In the genomic region with DNA sequence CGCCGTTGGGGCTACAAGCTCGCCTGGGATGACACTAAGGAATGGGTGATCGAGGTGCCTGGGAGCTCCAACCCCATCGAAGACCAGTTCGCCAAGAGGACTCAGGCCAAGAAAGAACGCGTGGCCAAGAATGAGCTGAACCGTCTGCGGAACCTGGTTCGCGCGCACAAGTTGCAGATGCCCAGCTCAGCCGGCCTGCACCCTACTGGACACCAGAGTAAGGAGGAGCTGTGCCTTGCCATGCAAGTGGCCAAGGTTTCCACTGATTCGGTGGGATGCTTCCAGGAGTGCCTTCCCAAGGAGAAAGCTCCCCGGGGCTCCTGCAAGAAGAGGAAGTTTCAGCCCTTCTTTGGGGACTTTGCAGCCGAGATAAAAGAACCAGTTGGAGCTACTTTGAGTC, we compare ENCODE assay signal across 19 mouse cellular contexts. TPM values are rescaled to one million over a fixed set of nuclear protein-coding genes. Genes with fewer than 3 reads are reported as not detected.
DNase-seq lines count a peak whose midpoint lies in the region; ATAC-seq lines count a peak whose summit lies in the region.
"Not testable (repeated sequence)": the region's sequence is repeated elsewhere in the genome, so short reads cannot be mapped to it uniquely, and the experiment has no call there.
"Had no signal": no experiment of that assay in that cellular context is flagged by ENCODE, and none has a peak within 500 bp of the region (broad histone marks: within the 10 kb centered on the region; RNA-seq: fewer than 3 reads in every experiment).

No protein-coding gene starts in this region.

- H3K9me3 ChIP-seq in forebrain, embryonic 13.5 days (replicated peaks); heart, embryonic 14.5 days (ENCODE audit: control insufficient read depth, low read length); hindbrain, embryonic 15.5 days; limb, embryonic 10.5 days (replicated peaks); midbrain, embryonic 10.5 days (replicated peaks); stomach, embryonic 14.5 days (ENCODE audit: control insufficient read depth, low read depth, low read length): not testable (repeated sequence)

- ATAC-seq in forebrain, embryonic 13.5 days = peak; percentile 33; the same call in 1 of the 2 replicates
- peak; percentile 31; the same call in 1 of the 2 replicates for ATAC-seq in heart, embryonic 14.5 days (ENCODE audit: insufficient number of reproducible peaks, insufficient read depth, low FRiP score, low read depth)
- ATAC-seq in hindbrain, embryonic 15.5 days (ENCODE audit: low FRiP score, low read depth) = 0 out of 2 replicates have a peak, but pooled peaks have one; percentile 34
- ATAC-seq in monocyte, adult 5-6 weeks (replicated peaks; ENCODE audit: insufficient number of reproducible peaks, low FRiP score, low TSS enrichment, poor library complexity, severe bottlenecking) = peak; percentile 43; the same call in 1 of the 2 replicates
- not testable (repeated sequence) for ATAC-seq in stomach, embryonic 14.5 days (ENCODE audit: insufficient number of reproducible peaks, insufficient read depth, low FRiP score, low read depth)

- not testable (repeated sequence) for H3K27me3 ChIP-seq in forebrain, embryonic 13.5 days; heart, embryonic 14.5 days (ENCODE audit: control insufficient read depth, insufficient read depth, low read length); hindbrain, embryonic 15.5 days; midbrain, embryonic 10.5 days (ENCODE audit: low read depth, poor library complexity, severe bottlenecking); stomach, embryonic 14.5 days (ENCODE audit: control insufficient read depth, insufficient read depth, low read length)
- peaks cover 12% of the 10 kb centered on the region for H3K27me3 ChIP-seq in limb, embryonic 10.5 days (ENCODE audit: low read depth, poor library complexity, severe bottlenecking)

- not testable (repeated sequence) for H3K4me1 ChIP-seq in forebrain, embryonic 13.5 days; heart, embryonic 14.5 days (ENCODE audit: control insufficient read depth in 2 of 2, insufficient read depth in 2 of 2, low read length in 2 of 2); hindbrain, embryonic 15.5 days (replicated peaks); limb, embryonic 10.5 days; midbrain, embryonic 10.5 days; stomach, embryonic 14.5 days (ENCODE audit: control insufficient read depth, insufficient read depth, low read length)

- peak; percentile 3 to 5 for DNase-seq in cerebellum, postnatal 14 days
- not testable (repeated sequence) for DNase-seq in limb, embryonic 10.5 days (ENCODE audit: low spot score); midbrain, embryonic 10.5 days (ENCODE audit: low spot score)

- H3K36me3 ChIP-seq in forebrain, embryonic 13.5 days (ENCODE audit: poor library complexity, severe bottlenecking); heart, embryonic 14.5 days (ENCODE audit: control insufficient read depth, insufficient read depth, low read length); hindbrain, embryonic 15.5 days; limb, embryonic 10.5 days; midbrain, embryonic 10.5 days; stomach, embryonic 14.5 days (ENCODE audit: control insufficient read depth, insufficient read depth, low read length): not testable (repeated sequence)

- not testable (repeated sequence) for H3K9ac ChIP-seq in forebrain, embryonic 13.5 days; heart, embryonic 14.5 days (ENCODE audit: low read length); hindbrain, embryonic 15.5 days; stomach, embryonic 14.5 days (replicated peaks; ENCODE audit: low read depth, low read length)

- not testable (repeated sequence) for H3K4me3 ChIP-seq in forebrain, embryonic 13.5 days; stomach, embryonic 14.5 days (ENCODE audit: low read depth, low read length)
- H3K4me3 ChIP-seq in heart, embryonic 14.5 days (ENCODE audit: control insufficient read depth in 1 of 2, insufficient read depth in 1 of 2, low read depth in 1 of 2, low read length in 2 of 2) = peak overlapping the region; percentile 16 to 24; a peak in 3 of 4 replicates
- peak overlapping the region; percentile 25 for H3K4me3 ChIP-seq in hindbrain, embryonic 15.5 days
- H3K4me3 ChIP-seq in limb, embryonic 10.5 days = peak overlapping the region; percentile 31; the same call in 1 of the 2 replicates
- peak overlapping the region; percentile 38; the same call in 1 of the 2 replicates for H3K4me3 ChIP-seq in midbrain, embryonic 10.5 days

- H3K4me2 ChIP-seq in forebrain, embryonic 13.5 days = peak overlapping the region; percentile 46
- peak overlapping the region; percentile 50 for H3K4me2 ChIP-seq in heart, embryonic 14.5 days (ENCODE audit: low read length)
- H3K4me2 ChIP-seq in hindbrain, embryonic 15.5 days = peak overlapping the region; percentile 47
- peak overlapping the region; percentile 26 for H3K4me2 ChIP-seq in stomach, embryonic 14.5 days (replicated peaks; ENCODE audit: low read depth, low read length)

- WGBS in forebrain, embryonic 13.5 days = 67% methylated on average over 17 of the region's 17 CpGs
- WGBS in heart, embryonic 14.5 days = 42% methylated on average over 16 of the region's 17 CpGs
- 53% methylated on average over 17 of the region's 17 CpGs for WGBS in hindbrain, embryonic 15.5 days
- 58% methylated on average over 17 of the region's 17 CpGs for WGBS in limb, embryonic 10.5 days
- 65% methylated on average over 17 of the region's 17 CpGs for WGBS in midbrain, embryonic 10.5 days
- 50% methylated on average over 16 of the region's 17 CpGs for WGBS in stomach, embryonic 14.5 days

- H3K27ac ChIP-seq in forebrain, embryonic 13.5 days; heart, embryonic 14.5 days (replicated peaks in 1 of 2; ENCODE audit: control insufficient read depth in 1 of 2, insufficient read depth in 1 of 2, low read depth in 2 of 2, low read length in 2 of 2); hindbrain, embryonic 15.5 days (replicated peaks); limb, embryonic 10.5 days; midbrain, embryonic 10.5 days (replicated peaks); stomach, embryonic 14.5 days (ENCODE audit: low read length): not testable (repeated sequence)

RNA-seq across cellular contexts. Expression of a gene that starts 2.8 kb away (rescaled TPM):
- polyA plus RNA-seq in forebrain, embryonic 13.5 days (2015; fragmentation: Nextera tagmentation; extraction: Ambion mirVana) = not detected in 2 replicates
- polyA plus RNA-seq in heart, embryonic 14.5 days (2014; fragmentation: Nextera tagmentation; extraction: Ambion mirVana) = 0.12 TPM in 1 of 2 replicates, not detected in the other
- 0.10 and 0.18 TPM in 2 replicates for polyA plus RNA-seq in hindbrain, embryonic 15.5 days (2015; fragmentation: Nextera tagmentation; extraction: Ambion mirVana)
- polyA plus RNA-seq in limb, embryonic 10.5 days (2016; fragmentation: Nextera tagmentation; extraction: Ambion mirVana) = not detected in 2 replicates
- polyA plus RNA-seq in midbrain, embryonic 10.5 days (2016; fragmentation: Nextera tagmentation; extraction: Ambion mirVana) = 0.06 TPM in 1 of 2 replicates, not detected in the other
- not detected in 3 replicates for total RNA-seq in monocyte, adult 5-6 weeks (2017)
- 0.11 and 0.17 TPM in 2 replicates for polyA plus RNA-seq in stomach, embryonic 14.5 days (2014; fragmentation: Nextera tagmentation; extraction: Ambion mirVana)
- total RNA-seq: adrenal gland, adult 2 months; CH12.LX; gastrocnemius, postnatal 14 days; heart, adult 2 months; heart, postnatal 4 days; left cerebral cortex, adult 8-10 months had no signal
- polyA plus RNA-seq: adrenal gland, adult 2 months; heart, adult 2 months; kidney, adult 2 months; small intestine, adult 2 months; thymus, adult 2 months had no signal

RNA-seq across cellular contexts. Expression of a gene that starts 14.9 kb away (rescaled TPM):
- polyA plus RNA-seq in forebrain, embryonic 13.5 days (2015; fragmentation: Nextera tagmentation; extraction: Ambion mirVana) = not detected in 2 replicates
- 0.32 and 0.35 TPM in 2 replicates for polyA plus RNA-seq in heart, embryonic 14.5 days (2014; fragmentation: Nextera tagmentation; extraction: Ambion mirVana)
- not detected in 2 replicates for polyA plus RNA-seq in hindbrain, embryonic 15.5 days (2015; fragmentation: Nextera tagmentation; extraction: Ambion mirVana)
- polyA plus RNA-seq in limb, embryonic 10.5 days (2016; fragmentation: Nextera tagmentation; extraction: Ambion mirVana) = not detected in 2 replicates
- polyA plus RNA-seq in midbrain, embryonic 10.5 days (2016; fragmentation: Nextera tagmentation; extraction: Ambion mirVana) = 0.10 TPM in 1 of 2 replicates, not detected in the other
- not detected in 3 replicates for total RNA-seq in monocyte, adult 5-6 weeks (2017)
- polyA plus RNA-seq in stomach, embryonic 14.5 days (2014; fragmentation: Nextera tagmentation; extraction: Ambion mirVana) = 0.26 TPM in 1 of 2 replicates, not detected in the other
- total RNA-seq: CH12.LX; gastrocnemius, postnatal 14 days; heart, adult 2 months; heart, postnatal 4 days; left cerebral cortex, adult 8-10 months had no signal
- polyA plus RNA-seq: adrenal gland, adult 2 months; heart, adult 2 months; kidney, adult 2 months; small intestine, adult 2 months; thymus, adult 2 months; urinary bladder, adult 2 months had no signal

RNA-seq across cellular contexts. Expression of a gene that starts 15.4 kb away (rescaled TPM):
- 0.05 TPM in 1 of 2 replicates, not detected in the other for polyA plus RNA-seq in forebrain, embryonic 13.5 days (2015; fragmentation: Nextera tagmentation; extraction: Ambion mirVana)
- 0.24 and 0.27 TPM in 2 replicates for polyA plus RNA-seq in heart, embryonic 14.5 days (2014; fragmentation: Nextera tagmentation; extraction: Ambion mirVana)
- polyA plus RNA-seq in hindbrain, embryonic 15.5 days (2015; fragmentation: Nextera tagmentation; extraction: Ambion mirVana) = 0.21 and 0.30 TPM in 2 replicates
- polyA plus RNA-seq in limb, embryonic 10.5 days (2016; fragmentation: Nextera tagmentation; extraction: Ambion mirVana) = not detected in 2 replicates
- polyA plus RNA-seq in midbrain, embryonic 10.5 days (2016; fragmentation: Nextera tagmentation; extraction: Ambion mirVana) = not detected in 2 replicates
- not detected in 3 replicates for total RNA-seq in monocyte, adult 5-6 weeks (2017)
- 0.18 and 0.22 TPM in 2 replicates for polyA plus RNA-seq in stomach, embryonic 14.5 days (2014; fragmentation: Nextera tagmentation; extraction: Ambion mirVana)
- total RNA-seq: adrenal gland, adult 2 months; CH12.LX; gastrocnemius, postnatal 14 days; heart, adult 2 months; heart, postnatal 4 days; left cerebral cortex, adult 8-10 months had no signal
- polyA plus RNA-seq: adrenal gland, adult 2 months; heart, adult 2 months; kidney, adult 2 months; small intestine, adult 2 months; thymus, adult 2 months; urinary bladder, adult 2 months had no signal

RNA-seq across cellular contexts. Expression of a gene that starts 31.4 kb away (rescaled TPM):
- not detected in 2 replicates for polyA plus RNA-seq in forebrain, embryonic 13.5 days (2015; fragmentation: Nextera tagmentation; extraction: Ambion mirVana)
- not detected in 2 replicates for polyA plus RNA-seq in heart, embryonic 14.5 days (2014; fragmentation: Nextera tagmentation; extraction: Ambion mirVana)
- 0.21 and 0.37 TPM in 2 replicates for polyA plus RNA-seq in hindbrain, embryonic 15.5 days (2015; fragmentation: Nextera tagmentation; extraction: Ambion mirVana)
- not detected in 2 replicates for polyA plus RNA-seq in limb, embryonic 10.5 days (2016; fragmentation: Nextera tagmentation; extraction: Ambion mirVana)
- 0.09 TPM in 1 of 2 replicates, not detected in the other for polyA plus RNA-seq in midbrain, embryonic 10.5 days (2016; fragmentation: Nextera tagmentation; extraction: Ambion mirVana)
- total RNA-seq in monocyte, adult 5-6 weeks (2017) = not detected in 3 replicates
- 0.15 and 0.32 TPM in 2 replicates for polyA plus RNA-seq in stomach, embryonic 14.5 days (2014; fragmentation: Nextera tagmentation; extraction: Ambion mirVana)
- total RNA-seq: adrenal gland, adult 2 months; CH12.LX; gastrocnemius, postnatal 14 days; heart, adult 2 months; heart, postnatal 4 days; left cerebral cortex, adult 8-10 months had no signal
- polyA plus RNA-seq: adrenal gland, adult 2 months; heart, adult 2 months; kidney, adult 2 months; small intestine, adult 2 months; urinary bladder, adult 2 months had no signal

RNA-seq across cellular contexts. Expression of a gene that starts 47.5 kb away (rescaled TPM):
- polyA plus RNA-seq in forebrain, embryonic 13.5 days (2015; fragmentation: Nextera tagmentation; extraction: Ambion mirVana) = not detected in 2 replicates
- 0.46 TPM in 1 of 2 replicates, not detected in the other for polyA plus RNA-seq in heart, embryonic 14.5 days (2014; fragmentation: Nextera tagmentation; extraction: Ambion mirVana)
- polyA plus RNA-seq in hindbrain, embryonic 15.5 days (2015; fragmentation: Nextera tagmentation; extraction: Ambion mirVana) = 0.31 and 0.33 TPM in 2 replicates
- not detected in 2 replicates for polyA plus RNA-seq in limb, embryonic 10.5 days (2016; fragmentation: Nextera tagmentation; extraction: Ambion mirVana)
- polyA plus RNA-seq in midbrain, embryonic 10.5 days (2016; fragmentation: Nextera tagmentation; extraction: Ambion mirVana) = 0.12 TPM in 2 replicates
- total RNA-seq in monocyte, adult 5-6 weeks (2017) = not detected in 3 replicates
- polyA plus RNA-seq in stomach, embryonic 14.5 days (2014; fragmentation: Nextera tagmentation; extraction: Ambion mirVana) = 0.13 and 0.23 TPM in 2 replicates
- total RNA-seq: adrenal gland, adult 2 months; CH12.LX; gastrocnemius, postnatal 14 days; heart, adult 2 months; heart, postnatal 4 days; left cerebral cortex, adult 8-10 months had no signal
- polyA plus RNA-seq: adrenal gland, adult 2 months; heart, adult 2 months; kidney, adult 2 months; limb, embryonic 15.5 days; small intestine, adult 2 months; thymus, adult 2 months; urinary bladder, adult 2 months had no signal
